10 mouse cellular contexts compared by ENCODE assay signal in genomic region chr19:43665441-43666048, GRCm38 (mm10). TPM values are rescaled to one million over a fixed set of nuclear protein-coding genes. Genes with fewer than 3 reads are reported as not detected.
DNase-seq lines count a peak whose midpoint lies in the region; ATAC-seq and TF ChIP-seq lines count a peak whose summit lies in the region.
"Had no signal": no experiment of that assay in that cellular context is flagged by ENCODE, and none has a peak within 500 bp of the region (broad histone marks: within the 10 kb centered on the region; RNA-seq: fewer than 3 reads in every experiment).

No protein-coding gene starts in this region.

- DNase-seq in heart, postnatal 10 days, result peak; percentile 50 to 61
- no peak for DNase-seq in heart, adult 8-10 months (ENCODE audit: low spot score)
- peak; percentile 63 for DNase-seq in 416B (ENCODE audit: low read depth)
- DNase-seq in MEL (ENCODE audit: low read depth, low spot score), result peak; percentile 75
- peak; percentile 52 for DNase-seq in embryo, embryonic 9.5 days (ENCODE audit: extremely low spot score)
- DNase-seq in limb, embryonic 10.5 days (ENCODE audit: low spot score), result peak; percentile 53
- no peak for DNase-seq in stomach, postnatal 0 days (ENCODE audit: low spot score)

- H3K27ac ChIP-seq in MEL (ENCODE audit: control insufficient read depth, low read depth, low read length), result no peak overlapping the region
- H3K27ac ChIP-seq in limb, embryonic 10.5 days, result no peak overlapping the region
- H3K27ac ChIP-seq in stomach, postnatal 0 days (replicated peaks), result no peak overlapping the region
- H3K27ac ChIP-seq: embryonic facial prominence, embryonic 12.5 days had no signal

- peak; percentile 78 to 89 (median 79) for TF ChIP-seq CTCF in MEL (IDR thresholded peaks at IDR 0.05 in 2 of 3, conservative IDR thresholded peaks at IDR 0.05 in 1 of 3; ENCODE audit: control insufficient read depth in 1 of 3, insufficient read depth in 1 of 3, low read depth in 2 of 3, low read length in 3 of 3, poor library complexity in 1 of 3, severe bottlenecking in 1 of 3)
- peak; percentile 89 for TF ChIP-seq CTCF in stomach, postnatal 0 days (IDR thresholded peaks at IDR 0.05; ENCODE audit: low read depth)

- H3K27me3 ChIP-seq in MEL (ENCODE audit: control insufficient read depth in 1 of 2, insufficient read depth in 2 of 2, low read length in 2 of 2), result no peaks in the 10 kb centered on the region
- H3K27me3 ChIP-seq in limb, embryonic 10.5 days (ENCODE audit: low read depth, poor library complexity, severe bottlenecking), result no peaks in the 10 kb centered on the region
- H3K27me3 ChIP-seq in stomach, postnatal 0 days (ENCODE audit: control insufficient read depth, insufficient read depth, low read length), result no peaks in the 10 kb centered on the region
- H3K27me3 ChIP-seq: embryonic facial prominence, embryonic 12.5 days had no signal

- no peak overlapping the region for H3K9ac ChIP-seq in MEL (ENCODE audit: control insufficient read depth, low read depth, low read length, poor library complexity, severe bottlenecking)
- no peak overlapping the region for H3K9ac ChIP-seq in stomach, postnatal 0 days (ENCODE audit: low read length)
- H3K9ac ChIP-seq: embryonic facial prominence, embryonic 12.5 days had no signal

- WGBS in limb, embryonic 10.5 days, result 55% methylated on average over 12 of the region's 12 CpGs
- 54% methylated on average over 12 of the region's 12 CpGs for WGBS in stomach, postnatal 0 days

- H3K4me2 ChIP-seq in stomach, postnatal 0 days (replicated peaks; ENCODE audit: low read depth), result no peak overlapping the region
- H3K4me2 ChIP-seq: embryonic facial prominence, embryonic 12.5 days had no signal

- H3K9me3 ChIP-seq in MEL (replicated peaks; ENCODE audit: insufficient read depth, low read length), result no peaks in the 10 kb centered on the region
- no peaks in the 10 kb centered on the region for H3K9me3 ChIP-seq in limb, embryonic 10.5 days (replicated peaks)
- no peaks in the 10 kb centered on the region for H3K9me3 ChIP-seq in stomach, postnatal 0 days (ENCODE audit: control insufficient read depth, low read length)
- H3K9me3 ChIP-seq: embryonic facial prominence, embryonic 12.5 days had no signal

- H3K79me2 ChIP-seq in MEL (ENCODE audit: control insufficient read depth, insufficient read depth, low read length, poor library complexity), result peaks cover 5% of the 10 kb centered on the region

- TF ChIP-seq EP300 in MEL (IDR thresholded peaks at IDR 0.05; ENCODE audit: low read depth in 1 of 2, low read length in 2 of 2), result no peak
- TF ChIP-seq EP300 in stomach, postnatal 0 days (optimal IDR thresholded peaks at IDR 0.05), result no peak

- no peak for TF ChIP-seq POLR2A in MEL (IDR thresholded peaks at IDR 0.05; ENCODE audit: control insufficient read depth in 1 of 2, insufficient read depth in 1 of 2, low read depth in 1 of 2, low read length in 2 of 2, poor library complexity in 1 of 2)

- peak; percentile 62 for TF ChIP-seq RAD21 in MEL (IDR thresholded peaks at IDR 0.05; ENCODE audit: low read depth, low read length)

- H3K4me3 ChIP-seq in MEL (ENCODE audit: control insufficient read depth in 1 of 2, insufficient read depth in 1 of 2, low read depth in 2 of 2, low read length in 2 of 2), result no peak overlapping the region
- H3K4me3 ChIP-seq in limb, embryonic 10.5 days, result no peak overlapping the region
- H3K4me3 ChIP-seq in stomach, postnatal 0 days (ENCODE audit: low read depth, low read length), result no peak overlapping the region
- H3K4me3 ChIP-seq: embryonic facial prominence, embryonic 12.5 days had no signal

- ATAC-seq in stomach, postnatal 0 days (ENCODE audit: low FRiP score, low TSS enrichment), result no peak
- ATAC-seq in erythroblast, adult 5-6 weeks (replicated peaks; ENCODE audit: low FRiP score, poor library complexity, severe bottlenecking), result no peak

- intact Hi-C loops in heart, postnatal 10 days (cut with DNase I), result loop anchor here (2.0 to 5.0 kb wide), 2 partner anchors 33 to 87 kb away; partner anchors contain the start of genes Cox15 and Cutc

- H3K36me3 ChIP-seq in MEL (ENCODE audit: control insufficient read depth in 1 of 2, insufficient read depth in 2 of 2, low read length in 2 of 2), result peaks cover 0 to 9% of the 10 kb centered on the region in 2 experiments; a peak in 2 of 4 replicates
- peaks cover 27% of the 10 kb centered on the region for H3K36me3 ChIP-seq in limb, embryonic 10.5 days
- H3K36me3 ChIP-seq in stomach, postnatal 0 days (ENCODE audit: control insufficient read depth, insufficient read depth, low read length), result peaks cover 8% of the 10 kb centered on the region; the same call in 1 of the 2 replicates

- 0 out of 4 replicates have a peak, but pooled peaks cover 0 to 2% of the 10 kb centered on the region in 2 experiments for H3K4me1 ChIP-seq in MEL (ENCODE audit: control insufficient read depth in 1 of 2, insufficient read depth in 2 of 2, low read length in 2 of 2)
- H3K4me1 ChIP-seq in limb, embryonic 10.5 days, result 0 out of 2 replicates have a peak, but pooled peaks cover 3% of the 10 kb centered on the region
- no peaks in the 10 kb centered on the region for H3K4me1 ChIP-seq in stomach, postnatal 0 days (replicated peaks; ENCODE audit: control insufficient read depth, insufficient read depth)

TF ChIP-seq in MEL, 35 proteins besides CTCF, POLR2A, EP300 and RAD21:
- TF ChIP-seq ZC3H11A (IDR thresholded peaks at IDR 0.05; ENCODE audit: low read depth, low read length) (no peak), MAZ (IDR thresholded peaks at IDR 0.05; ENCODE audit: low read depth, low read length) (0 out of 2 replicates have a peak, but pooled peaks have one; percentile 43), UBTF (IDR thresholded peaks at IDR 0.05; ENCODE audit: borderline replicate concordance, insufficient read depth, low read depth, low read length) (no peak), SIN3A (IDR thresholded peaks at IDR 0.05; ENCODE audit: low read length) (peak; percentile 31; the same call in 1 of the 2 replicates), BHLHE40 (IDR thresholded peaks at IDR 0.05; ENCODE audit: borderline replicate concordance, low read depth, low read length) (no peak), CHD2 (IDR thresholded peaks at IDR 0.05; ENCODE audit: low read length) (no peak), GATA1 (IDR thresholded peaks at IDR 0.05; ENCODE audit: low read depth, low read length) (no peak), SMC3 (IDR thresholded peaks at IDR 0.05; ENCODE audit: low read depth, low read length) (peak; percentile 55), GABPA (IDR thresholded peaks at IDR 0.05; ENCODE audit: low read depth, low read length) (no peak), ETS1 (IDR thresholded peaks at IDR 0.05; ENCODE audit: low read depth, low read length) (no peak), MXI1 (IDR thresholded peaks at IDR 0.05; ENCODE audit: low read depth, low read length) (no peak), MYC (IDR thresholded peaks at IDR 0.05; ENCODE audit: low read depth, low read length) (peak; percentile 72)

RNA-seq across cellular contexts. Expression of gene Slc25a28, which starts 9.1 kb away (rescaled TPM):
- 10 to 100 TPM; 22.0 to 23.3 TPM for total RNA-seq in heart, postnatal 10 days (2021)
- 10 to 100 TPM; 24.8 to 29.5 (median 27.4) TPM for total RNA-seq in heart, adult 8-10 months (2022)
- total RNA-seq in MEL (2012; rRNA removed), result 57.9 and 58.2 TPM in 2 replicates
- 100 to 1,000 TPM in 1 of 2 experiments, not detected in 1; 110 TPM for polyA plus RNA-seq in MEL (2012; ENCODE audit: insufficient read depth in 1 of 2, insufficient read length in 2 of 2, low read depth in 1 of 2, low replicate concordance in 2 of 2, missing spikeins in 1 of 2)
- 10.8 and 12.7 TPM in 2 replicates for polyA plus RNA-seq in limb, embryonic 10.5 days (2016; fragmentation: Nextera tagmentation; extraction: Ambion mirVana)
- 9.6 and 11.4 TPM in 2 replicates for polyA plus RNA-seq in stomach, postnatal 0 days (2015; fragmentation: Nextera tagmentation; extraction: Ambion mirVana)
- total RNA-seq in erythroblast, adult 5-6 weeks (2015; ENCODE audit: low replicate concordance), result 3.8 and 12.1 TPM in 2 replicates
- total RNA-seq in erythroblast, adult 5-6 weeks (2017; ENCODE audit: low replicate concordance), result 9.7 and 10.9 TPM in 2 replicates

RNA-seq across cellular contexts. Expression of gene Entpd7, which starts 23.9 kb away (rescaled TPM):
- 1 to 10 TPM; 5.4 to 5.7 TPM for total RNA-seq in heart, postnatal 10 days (2021)
- total RNA-seq in heart, adult 8-10 months (2022), result 1 to 10 TPM; 1.6 to 2.6 (median 2.1) TPM
- total RNA-seq in MEL (2012; rRNA removed), result 7.7 and 8.0 TPM in 2 replicates
- 1 to 10 TPM in 1 of 2 experiments, not detected in 1; 4.2 TPM for polyA plus RNA-seq in MEL (2012; ENCODE audit: insufficient read depth in 1 of 2, insufficient read length in 2 of 2, low read depth in 1 of 2, low replicate concordance in 2 of 2, missing spikeins in 1 of 2)
- polyA plus RNA-seq in limb, embryonic 10.5 days (2016; fragmentation: Nextera tagmentation; extraction: Ambion mirVana), result 9.4 and 12.7 TPM in 2 replicates
- polyA plus RNA-seq in stomach, postnatal 0 days (2015; fragmentation: Nextera tagmentation; extraction: Ambion mirVana), result 7.4 and 8.1 TPM in 2 replicates
- total RNA-seq in erythroblast, adult 5-6 weeks (2015; ENCODE audit: low replicate concordance), result 3.8 and 4.4 TPM in 2 replicates
- 1.1 TPM in 2 replicates for total RNA-seq in erythroblast, adult 5-6 weeks (2017; ENCODE audit: low replicate concordance)

RNA-seq across cellular contexts. Expression of gene Nkx2-3, which starts 53.4 kb away (rescaled TPM):
- total RNA-seq in heart, postnatal 10 days (2021), result not detected
- total RNA-seq in heart, adult 8-10 months (2022), result not detected
- total RNA-seq in MEL (2012; rRNA removed), result not detected in 2 replicates
- not detected for polyA plus RNA-seq in MEL (2012; ENCODE audit: insufficient read depth in 1 of 2, insufficient read length in 2 of 2, low read depth in 1 of 2, low replicate concordance in 2 of 2, missing spikeins in 1 of 2)
- 0.65 TPM in 1 of 2 replicates, not detected in the other for polyA plus RNA-seq in limb, embryonic 10.5 days (2016; fragmentation: Nextera tagmentation; extraction: Ambion mirVana)
- 5.4 and 5.7 TPM in 2 replicates for polyA plus RNA-seq in stomach, postnatal 0 days (2015; fragmentation: Nextera tagmentation; extraction: Ambion mirVana)
- 1.7 TPM in 1 of 2 replicates, not detected in the other for total RNA-seq in erythroblast, adult 5-6 weeks (2015; ENCODE audit: low replicate concordance)
- not detected in 2 replicates for total RNA-seq in erythroblast, adult 5-6 weeks (2017; ENCODE audit: low replicate concordance)
- total RNA-seq: neutrophil, adult 5-6 weeks had no signal

Comparison
In these comparisons a context has a peak if more than half of its experiments do, and no peak if none do; other contexts are left out.
1. DNase-seq: peak in heart, postnatal 10 days (2 of 2), 416B (single experiment), MEL (single experiment), embryo, embryonic 9.5 days (single experiment) and limb, embryonic 10.5 days (single experiment); none in heart, adult 8-10 months (single experiment) and stomach, postnatal 0 days (single experiment).